Mouse (Mus musculus) hindbrain, embryonic 16.5 days (tissue): Measurements from ENCODE around the gene Atp8a2. TPM values are rescaled to one million over a fixed set of nuclear protein-coding genes. Genes with fewer than 3 reads are reported as not detected.
A peak's percentile ranks its signal among the peaks of the same experiment; 100 is the strongest.

Experiments
- ATAC-seq: fragments of 200-750 bp; cut with Nextera tagmentation; 2 replicates; pipeline ENCODE4 v1.8.0; 2017; ENCODE audit warnings: moderate TSS enrichment, moderate library complexity
- H3K27ac ChIP-seq: fragments of 300-500 bp; sonication (generic); 2 replicates; pipeline ENCODE4 v1.5.1; 2014; ENCODE audit warnings: low read depth, mild to moderate bottlenecking, control low read depth, low read length, moderate library complexity
- H3K27me3 ChIP-seq: fragments of 300-500 bp; sonication (generic); replicated peaks from 2 replicates; pipeline ENCODE4 v1.6.1; 2014; ENCODE audit warnings: low read length; ENCODE audit not compliant: control insufficient read depth, insufficient read depth
- H3K36me3 ChIP-seq: fragments of 300-500 bp; sonication (generic); 2 replicates; pipeline ENCODE4 v1.6.1; 2014; ENCODE audit warnings: mild to moderate bottlenecking, low read length, moderate library complexity, mixed read lengths; ENCODE audit not compliant: control insufficient read depth, insufficient read depth
- H3K4me1 ChIP-seq: fragments of 300-500 bp; sonication (generic); 2 replicates; pipeline ENCODE4 v1.6.1; 2014; ENCODE audit warnings: low read depth, low read length; ENCODE audit not compliant: control insufficient read depth, insufficient read depth
- H3K4me2 ChIP-seq: fragments of 300-500 bp; sonication (generic); 2 replicates; pipeline ENCODE4 v1.6.1; 2014; ENCODE audit warnings: mild to moderate bottlenecking, low read length, control low read depth, moderate library complexity
- H3K4me3 ChIP-seq: fragments of 300-500 bp; sonication (generic); 2 replicates; pipeline ENCODE4 v1.5.1; 2014; ENCODE audit warnings: mild to moderate bottlenecking, low read length, control low read depth, moderate library complexity
- H3K9ac ChIP-seq: fragments of 300-500 bp; sonication (generic); 2 replicates; pipeline ENCODE4 v1.6.1; 2014; ENCODE audit warnings: low read depth, mild to moderate bottlenecking, control low read depth, low read length, moderate library complexity
- H3K9me3 ChIP-seq: fragments of 300-500 bp; sonication (generic); 2 replicates; pipeline ENCODE4 v1.6.1; 2014; ENCODE audit warnings: mild to moderate bottlenecking, low read length, moderate library complexity; ENCODE audit not compliant: control insufficient read depth
- WGBS: fragments of 180-500 bp; shearing (Covaris S2); extraction: QIAGEN DNeasy Blood & Tissue Kit; methylation state at CpG from one replicate; pipeline ENCODE4 v1.1.7; 2014; 5-methylcytosine and 5-hydroxymethylcytosine counted together
- polyA plus RNA-seq: library from polyadenylated mRNA; unstranded; fragments of >200 nt; fragmentation: Nextera tagmentation; extraction: Ambion mirVana; gene quantifications from 2 replicates; pipeline ENCODE4 v1.2.1, GENCODE M21; 2015

The Atp8a2 gene
- polyA plus RNA-seq, 1 experiment from 2014 or later, result 44.2 TPM

DNA sequence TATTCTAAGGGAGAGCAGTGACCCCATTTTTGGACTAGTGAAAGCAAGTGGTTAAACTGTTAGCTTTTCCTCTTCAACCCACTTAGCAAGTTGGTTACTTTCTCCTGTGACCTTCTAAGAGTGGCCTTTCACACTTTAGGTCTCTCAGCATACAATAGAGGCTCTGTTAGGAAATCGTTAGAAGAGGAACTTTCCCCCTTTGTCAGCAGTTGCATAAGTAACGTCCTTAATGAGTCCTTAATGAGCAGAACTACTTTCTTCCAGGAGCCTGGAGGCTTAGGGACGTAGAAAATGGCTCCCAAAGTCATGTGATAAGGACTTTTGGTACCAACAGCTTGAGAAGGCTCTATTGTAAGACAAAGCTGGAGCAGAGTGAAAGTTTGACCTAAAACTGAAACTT lies 434.8 kb downstream of the Atp8a2 start:
- WGBS, result 41% methylated on average over 3 of the region's 3 CpGs
- Histone ChIP-seq H3K27me3 (no peaks in the 10 kb centered on the region), H3K4me2 (no peak overlapping the region), H3K4me1 (peaks cover 4% of the 10 kb centered on the region), H3K4me3 (no peak overlapping the region), H3K36me3 (no peaks in the 10 kb centered on the region), H3K9me3 (no peaks in the 10 kb centered on the region), H3K27ac (no peak overlapping the region), H3K9ac (no peak overlapping the region)
- ATAC-seq, result no peak

GRCm38 (mm10) chr14:59759900-59760493 lies 437.0 kb downstream of the Atp8a2 start:
- Histone ChIP-seq H3K27ac (no peak overlapping the region), H3K4me3 (no peak overlapping the region), H3K36me3 (no peaks in the 10 kb centered on the region), H3K4me2 (no peak overlapping the region), H3K27me3 (no peaks in the 10 kb centered on the region), H3K9ac (no peak overlapping the region), H3K4me1 (peaks cover 4% of the 10 kb centered on the region), H3K9me3 (no peaks in the 10 kb centered on the region)
- no peak for ATAC-seq
- 78% methylated on average over 12 of the region's 12 CpGs for WGBS

DNA sequence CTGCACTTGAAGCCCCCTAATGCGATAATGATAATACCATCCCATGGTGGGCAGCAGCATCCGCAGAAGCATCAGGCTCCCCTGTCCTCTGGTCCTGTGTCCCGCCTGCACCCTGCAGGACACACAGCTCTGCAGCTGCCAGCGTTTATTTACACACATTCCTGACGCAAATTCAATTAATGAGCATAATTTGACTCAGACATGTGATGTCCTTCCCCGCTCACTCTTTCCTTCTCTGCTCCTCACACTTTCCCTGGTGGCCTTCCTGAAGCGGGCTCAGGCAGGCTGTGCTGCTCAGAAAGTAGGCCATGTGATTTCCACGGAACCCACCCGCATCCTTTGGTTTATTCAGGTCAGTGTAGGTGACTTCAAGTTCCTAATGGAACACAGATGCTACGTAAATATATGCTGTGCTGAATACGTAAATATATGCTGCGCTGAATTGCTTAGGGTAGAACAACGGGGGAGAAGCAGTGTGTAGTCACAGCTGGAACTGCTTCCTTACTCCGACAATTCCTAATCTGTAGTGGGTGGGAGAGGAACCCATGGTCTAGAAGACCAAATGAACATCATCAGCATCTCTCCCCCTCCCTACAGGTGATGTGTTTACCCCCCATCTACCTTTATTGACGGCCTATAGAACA lies 437.7 kb downstream of the Atp8a2 start:
- H3K9me3 ChIP-seq, result no peaks in the 10 kb centered on the region
- H3K27me3 ChIP-seq, result no peaks in the 10 kb centered on the region
- no peak overlapping the region for H3K4me3 ChIP-seq
- peaks cover 4% of the 10 kb centered on the region for H3K4me1 ChIP-seq
- no peak overlapping the region for H3K9ac ChIP-seq
- H3K27ac ChIP-seq, result no peak overlapping the region
- WGBS, result 56% methylated on average over 15 of the region's 15 CpGs
- ATAC-seq, result peak; percentile 72
- no peaks in the 10 kb centered on the region for H3K36me3 ChIP-seq
- H3K4me2 ChIP-seq, result no peak overlapping the region

GRCm38 (mm10) chr14:59752401-59752800 lies 444.6 kb downstream of the Atp8a2 start:
- Histone ChIP-seq H3K9me3 (no peaks in the 10 kb centered on the region), H3K9ac (no peak overlapping the region), H3K4me2 (no peak overlapping the region), H3K4me3 (no peak overlapping the region), H3K4me1 (no peaks in the 10 kb centered on the region), H3K27me3 (no peaks in the 10 kb centered on the region), H3K27ac (no peak overlapping the region), H3K36me3 (no peaks in the 10 kb centered on the region)
- ATAC-seq, result no peak
- 91% methylated on average over 3 of the region's 3 CpGs for WGBS

DNA sequence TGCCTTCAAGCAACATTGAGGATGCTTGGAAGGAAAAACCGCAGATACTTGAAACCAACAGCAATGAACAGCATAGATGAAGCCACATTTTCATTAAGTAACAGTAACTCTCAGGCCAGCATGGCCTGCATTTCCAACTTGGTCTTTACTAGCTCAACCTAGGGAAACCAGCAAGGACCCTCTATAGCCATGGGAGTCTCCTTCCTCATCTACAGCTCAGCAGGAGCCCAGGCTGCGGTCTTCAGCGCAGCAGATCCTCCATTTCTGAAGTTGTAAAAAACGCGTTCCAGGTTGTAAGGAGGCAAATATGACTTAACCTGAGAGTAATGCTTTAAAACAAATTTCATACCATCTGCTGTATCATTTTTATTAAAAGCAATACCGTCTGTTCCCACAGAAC lies 447.0 kb downstream of the Atp8a2 start:
- ATAC-seq, result no peak
- Histone ChIP-seq H3K4me3 (no peak overlapping the region), H3K4me1 (no peaks in the 10 kb centered on the region), H3K4me2 (no peak overlapping the region), H3K27me3 (no peaks in the 10 kb centered on the region), H3K27ac (no peak overlapping the region), H3K36me3 (no peaks in the 10 kb centered on the region), H3K9ac (no peak overlapping the region), H3K9me3 (no peaks in the 10 kb centered on the region)
- WGBS, result 75% methylated on average over 6 of the region's 6 CpGs

GRCm38 (mm10) chr14:59745676-59746075 lies 451.3 kb downstream of the Atp8a2 start:
- peaks cover 4% of the 10 kb centered on the region; the same call in 1 of the 2 replicates for H3K27me3 ChIP-seq
- no peak for ATAC-seq
- no peaks in the 10 kb centered on the region for H3K9me3 ChIP-seq
- no peak overlapping the region for H3K4me2 ChIP-seq
- no peaks in the 10 kb centered on the region for H3K36me3 ChIP-seq
- H3K4me1 ChIP-seq, result no peaks in the 10 kb centered on the region
- H3K9ac ChIP-seq, result no peak overlapping the region
- no peak overlapping the region for H3K4me3 ChIP-seq
- H3K27ac ChIP-seq, result no peak overlapping the region
- WGBS, result 56% methylated on average over 4 of the region's 4 CpGs

GRCm38 (mm10) chr14:59741752-59742151 lies 455.2 kb downstream of the Atp8a2 start:
- Histone ChIP-seq H3K27ac (no peak overlapping the region), H3K4me1 (peaks cover 2% of the 10 kb centered on the region), H3K36me3 (no peaks in the 10 kb centered on the region), H3K27me3 (peaks cover 4% of the 10 kb centered on the region; the same call in 1 of the 2 replicates), H3K9me3 (no peaks in the 10 kb centered on the region), H3K4me3 (no peak overlapping the region), H3K9ac (no peak overlapping the region), H3K4me2 (no peak overlapping the region)
- 83% methylated on average over 5 of the region's 5 CpGs for WGBS
- ATAC-seq, result no peak

DNA sequence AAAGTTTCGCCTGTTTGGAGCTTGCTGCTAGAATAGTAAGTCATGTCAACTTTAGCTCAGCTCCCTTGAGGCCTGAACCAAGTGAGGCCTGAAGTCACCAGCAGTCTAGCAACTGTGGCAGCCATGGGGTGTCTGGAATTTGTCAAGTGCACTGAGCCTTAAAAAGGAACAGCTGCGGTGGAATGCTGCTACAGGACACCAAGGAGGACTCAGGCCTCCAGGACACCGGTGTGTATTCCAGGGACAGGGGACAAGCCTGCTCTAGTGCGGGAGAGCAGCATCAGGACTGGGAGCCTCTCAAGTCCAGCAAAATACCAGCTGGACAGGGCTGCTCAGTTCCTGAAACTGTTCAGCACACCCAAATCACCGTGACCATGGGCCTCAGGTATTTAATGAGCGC lies 457.5 kb downstream of the Atp8a2 start:
- Histone ChIP-seq H3K27ac (no peak overlapping the region), H3K4me2 (no peak overlapping the region), H3K4me3 (no peak overlapping the region), H3K9me3 (no peaks in the 10 kb centered on the region), H3K27me3 (peaks cover 2% of the 10 kb centered on the region), H3K4me1 (peaks cover 5% of the 10 kb centered on the region), H3K36me3 (no peaks in the 10 kb centered on the region), H3K9ac (no peak overlapping the region)
- no peak for ATAC-seq
- 57% methylated on average over 6 of the region's 6 CpGs for WGBS

DNA sequence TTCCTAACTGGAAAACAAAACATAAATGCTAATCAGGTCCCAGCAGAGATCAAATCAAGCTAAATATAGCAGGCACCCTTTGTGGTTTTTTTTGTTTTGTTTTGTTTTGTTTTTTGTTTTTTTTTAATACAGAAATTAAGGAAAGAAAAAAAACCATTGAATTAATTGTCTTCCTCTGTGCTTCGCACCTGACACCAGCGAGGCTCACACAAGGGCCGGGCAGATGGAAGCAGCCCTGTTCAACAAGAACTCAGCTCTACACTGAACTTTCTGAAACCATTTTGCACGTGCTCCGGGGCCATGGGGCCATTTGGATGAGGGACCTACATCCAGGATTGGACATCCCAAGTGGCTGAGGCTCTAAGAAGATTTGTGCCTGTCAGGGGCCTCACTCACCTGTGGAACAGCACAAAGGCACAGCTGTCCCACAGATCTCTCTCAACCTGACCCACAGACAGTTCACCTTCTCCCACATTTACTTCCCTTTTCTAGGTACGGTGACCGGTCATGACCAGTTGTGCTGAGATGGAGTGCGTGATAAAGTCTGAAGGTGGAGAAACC lies 459.2 kb downstream of the Atp8a2 start:
- Histone ChIP-seq H3K36me3 (no peaks in the 10 kb centered on the region), H3K27ac (no peak overlapping the region), H3K9me3 (no peaks in the 10 kb centered on the region), H3K4me1 (peaks cover 5% of the 10 kb centered on the region), H3K9ac (no peak overlapping the region), H3K4me2 (no peak overlapping the region), H3K4me3 (no peak overlapping the region), H3K27me3 (peaks cover 2% of the 10 kb centered on the region)
- ATAC-seq, result no peak
- 51% methylated on average over 8 of the region's 8 CpGs for WGBS
